Mouse (Mus musculus) limb, embryonic 11.5 days (tissue): ENCODE measurements around the gene Frrs1. TPM values are rescaled to one million over a fixed set of nuclear protein-coding genes. Genes with fewer than 3 reads are reported as not detected.

Experiments used
- ATAC-seq: fragments of 200-750 bp; cut with Nextera tagmentation; 2 replicates; pipeline ENCODE4 v1.8.0; 2017; ENCODE audit warnings: low read depth; ENCODE audit not compliant: insufficient number of reproducible peaks, low FRiP score, low TSS enrichment
- DNase-seq: peaks from one replicate; pipeline ENCODE4 v3.0.0-alpha.2; 2015; ENCODE audit warnings: low spot score
- H3K27ac ChIP-seq: fragments of 300-500 bp; sonication (generic); replicated peaks from 2 replicates; pipeline ENCODE4 v1.5.1; 2014; ENCODE audit warnings: low read depth, mild to moderate bottlenecking, low read length
- H3K27me3 ChIP-seq: fragments of 300-500 bp; sonication (generic); 2 replicates; pipeline ENCODE4 v1.6.1; 2014; ENCODE audit warnings: mild to moderate bottlenecking, low read length, mixed read lengths; ENCODE audit not compliant: control insufficient read depth, insufficient read depth
- H3K36me3 ChIP-seq: fragments of 300-500 bp; sonication (generic); 2 replicates; pipeline ENCODE4 v1.6.1; 2014; ENCODE audit warnings: mild to moderate bottlenecking, low read length, moderate library complexity, mixed read lengths; ENCODE audit not compliant: control insufficient read depth, insufficient read depth
- H3K4me1 ChIP-seq: fragments of 300-500 bp; sonication (generic); 2 replicates; pipeline ENCODE4 v1.6.1; 2014; ENCODE audit warnings: low read length, mixed read lengths; ENCODE audit not compliant: control insufficient read depth, insufficient read depth
- H3K4me2 ChIP-seq: fragments of 300-500 bp; sonication (generic); 2 replicates; pipeline ENCODE4 v1.6.1; 2014; ENCODE audit warnings: low read depth, mild to moderate bottlenecking, moderate library complexity; ENCODE audit not compliant: severe bottlenecking
- H3K4me3 ChIP-seq: fragments of 300-500 bp; sonication (generic); 2 replicates; pipeline ENCODE4 v1.5.1; 2014; ENCODE audit warnings: low read depth, low read length
- H3K9ac ChIP-seq: fragments of 300-500 bp; sonication (generic); 2 replicates; pipeline ENCODE4 v1.6.1; 2014; ENCODE audit warnings: mild to moderate bottlenecking, low read length
- H3K9me3 ChIP-seq: fragments of 300-500 bp; sonication (generic); 2 replicates; pipeline ENCODE4 v1.6.1; 2016; ENCODE audit warnings: low read length; ENCODE audit not compliant: control insufficient read depth
- WGBS: fragments of 180-500 bp; shearing (Covaris S2); extraction: QIAGEN DNeasy Blood & Tissue Kit; methylation state at CpG from one replicate; pipeline ENCODE4 v1.1.7; 2014; 5-methylcytosine and 5-hydroxymethylcytosine counted together
- polyA plus RNA-seq: library from polyadenylated mRNA; unstranded; fragments of >200 nt; fragmentation: Nextera tagmentation; extraction: Ambion mirVana; gene quantifications from 2 replicates; pipeline ENCODE4 v1.2.1, GENCODE M21; 2014

Gene Frrs1
- polyA plus RNA-seq, 1 experiment from 2014 or later = 10.7 TPM

GRCm38 (mm10) chr3:116904158-116904557 lies 44.9 kb downstream of the Frrs1 start:
- WGBS = 27% methylated on average over 6 of the region's 6 CpGs
- Histone ChIP-seq H3K4me3 (no peak overlapping the region), H3K4me2 (no peak overlapping the region), H3K27me3 (no peaks in the 10 kb centered on the region), H3K9ac (no peak overlapping the region), H3K36me3 (no peaks in the 10 kb centered on the region), H3K27ac (no peak overlapping the region), H3K9me3 (no peaks in the 10 kb centered on the region), H3K4me1 (no peaks in the 10 kb centered on the region)
- DNase-seq = peak; percentile 74
- ATAC-seq = no peak

- no peak for ATAC-seq
- Histone ChIP-seq H3K9me3 (no peaks in the 10 kb centered on the region), H3K4me2 (no peak overlapping the region), H3K4me3 (no peak overlapping the region), H3K27me3 (no peaks in the 10 kb centered on the region), H3K9ac (no peak overlapping the region), H3K36me3 (no peaks in the 10 kb centered on the region), H3K27ac (no peak overlapping the region), H3K4me1 (no peaks in the 10 kb centered on the region)
- no peak for DNase-seq
- 83% methylated on average over 16 of the region's 16 CpGs for WGBS
Measured at GRCm38 (mm10) chr3:116905898-116906297, 46.6 kb downstream of the Frrs1 start.

DNA sequence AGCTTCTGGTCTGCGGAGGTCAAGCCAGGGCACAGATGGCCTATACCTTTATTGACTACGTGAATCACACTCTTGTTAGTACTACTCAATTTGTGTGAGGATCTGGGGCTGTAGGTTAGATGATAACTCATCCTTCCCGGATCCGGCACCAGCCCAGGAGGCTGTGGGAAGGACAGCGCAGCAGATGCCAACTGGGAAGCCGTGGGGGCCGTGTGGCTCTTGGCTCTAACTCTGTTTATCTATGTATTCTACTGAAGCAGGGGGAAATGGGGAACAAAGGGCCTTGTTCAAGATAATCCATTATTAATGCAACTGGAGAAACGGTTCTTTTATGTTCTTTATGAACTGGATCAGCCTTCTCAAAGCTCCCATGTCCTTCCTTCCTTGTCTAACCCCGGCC lies 47.3 kb downstream of the Frrs1 start:
- 88% methylated on average over 9 of the region's 9 CpGs for WGBS
- H3K27ac ChIP-seq = no peak overlapping the region

GRCm38 (mm10) chr3:116914374-116914773 lies 55.1 kb downstream of the Frrs1 start:
- Histone ChIP-seq H3K9ac (no peak overlapping the region), H3K4me3 (no peak overlapping the region), H3K9me3 (no peaks in the 10 kb centered on the region), H3K36me3 (no peaks in the 10 kb centered on the region), H3K4me1 (no peaks in the 10 kb centered on the region), H3K27ac (no peak overlapping the region), H3K4me2 (no peak overlapping the region), H3K27me3 (no peaks in the 10 kb centered on the region)
- no peak for DNase-seq
- no peak for ATAC-seq
- 81% methylated on average over 6 of the region's 6 CpGs for WGBS

More for the DNA sequence above, 47.3 kb downstream of the Frrs1 start:
- no peak for ATAC-seq
- no peak for DNase-seq
- no peak overlapping the region for H3K4me3 ChIP-seq
- no peak overlapping the region for H3K9ac ChIP-seq
- H3K9me3 ChIP-seq = no peaks in the 10 kb centered on the region
- no peaks in the 10 kb centered on the region for H3K27me3 ChIP-seq
- no peak overlapping the region for H3K4me2 ChIP-seq
- no peaks in the 10 kb centered on the region for H3K36me3 ChIP-seq
- H3K4me1 ChIP-seq = no peaks in the 10 kb centered on the region

DNA sequence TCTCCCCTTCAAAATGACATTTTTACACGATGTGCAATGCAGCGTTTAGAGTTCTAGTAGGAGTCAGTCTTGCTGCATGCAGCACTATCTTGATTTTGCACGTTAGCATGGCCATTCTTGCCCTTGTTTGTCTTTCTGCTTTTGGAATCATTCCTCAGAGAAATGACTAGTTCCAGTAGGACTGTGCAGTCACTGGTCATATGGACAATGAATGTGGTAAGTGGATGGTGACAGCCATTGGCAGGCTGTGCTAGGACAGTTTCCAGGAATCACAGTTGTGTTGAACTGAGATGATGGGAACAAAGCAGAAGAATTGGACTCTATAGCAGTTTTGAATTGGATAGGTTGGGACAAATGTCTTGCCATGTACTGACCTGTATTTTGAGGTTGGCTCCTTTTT lies 55.7 kb downstream of the Frrs1 start:
- Histone ChIP-seq H3K27ac (no peak overlapping the region), H3K4me3 (no peak overlapping the region), H3K9me3 (no peaks in the 10 kb centered on the region), H3K4me2 (no peak overlapping the region), H3K4me1 (no peaks in the 10 kb centered on the region), H3K27me3 (no peaks in the 10 kb centered on the region), H3K36me3 (no peaks in the 10 kb centered on the region), H3K9ac (no peak overlapping the region)
- DNase-seq (no peak), ATAC-seq (no peak)
- whole genome bisulfite sequencing = 82% methylated on average over 3 of the region's 3 CpGs

- H3K9ac ChIP-seq = no peak overlapping the region
- DNase-seq (no peak), ATAC-seq (no peak)
- H3K4me2 ChIP-seq = no peak overlapping the region
- 92% methylated on average over 4 of the region's 4 CpGs for WGBS
- H3K27ac ChIP-seq = no peak overlapping the region
- no peak overlapping the region for H3K4me3 ChIP-seq
- H3K27me3 ChIP-seq = no peaks in the 10 kb centered on the region
- no peaks in the 10 kb centered on the region for H3K36me3 ChIP-seq
- no peaks in the 10 kb centered on the region for H3K4me1 ChIP-seq
- H3K9me3 ChIP-seq = no peaks in the 10 kb centered on the region
Measured at GRCm38 (mm10) chr3:116917016-116917415, 57.8 kb downstream of the Frrs1 start.

- H3K9ac ChIP-seq = no peak overlapping the region
- no peak overlapping the region for H3K27ac ChIP-seq
- no peak overlapping the region for H3K4me2 ChIP-seq
- no peaks in the 10 kb centered on the region for H3K27me3 ChIP-seq
- no peaks in the 10 kb centered on the region for H3K9me3 ChIP-seq
- H3K4me1 ChIP-seq = no peaks in the 10 kb centered on the region
- ATAC-seq = no peak
- H3K36me3 ChIP-seq = no peaks in the 10 kb centered on the region
- 83% methylated on average over 3 of the region's 3 CpGs for WGBS
- no peak for DNase-seq
- H3K4me3 ChIP-seq = no peak overlapping the region
Measured at GRCm38 (mm10) chr3:116921535-116921934, 62.3 kb downstream of the Frrs1 start.

GRCm38 (mm10) chr3:116923042-116923441 lies 63.8 kb downstream of the Frrs1 start:
- H3K4me2 ChIP-seq = no peak overlapping the region
- no peaks in the 10 kb centered on the region for H3K9me3 ChIP-seq
- no peaks in the 10 kb centered on the region for H3K36me3 ChIP-seq
- H3K27me3 ChIP-seq = no peaks in the 10 kb centered on the region
- ATAC-seq (no peak), DNase-seq (no peak)
- no peak overlapping the region for H3K9ac ChIP-seq
- no peak overlapping the region for H3K4me3 ChIP-seq
- H3K27ac ChIP-seq = no peak overlapping the region
- no peaks in the 10 kb centered on the region for H3K4me1 ChIP-seq
- 30% methylated on average over 12 of the region's 12 CpGs for WGBS

DNA sequence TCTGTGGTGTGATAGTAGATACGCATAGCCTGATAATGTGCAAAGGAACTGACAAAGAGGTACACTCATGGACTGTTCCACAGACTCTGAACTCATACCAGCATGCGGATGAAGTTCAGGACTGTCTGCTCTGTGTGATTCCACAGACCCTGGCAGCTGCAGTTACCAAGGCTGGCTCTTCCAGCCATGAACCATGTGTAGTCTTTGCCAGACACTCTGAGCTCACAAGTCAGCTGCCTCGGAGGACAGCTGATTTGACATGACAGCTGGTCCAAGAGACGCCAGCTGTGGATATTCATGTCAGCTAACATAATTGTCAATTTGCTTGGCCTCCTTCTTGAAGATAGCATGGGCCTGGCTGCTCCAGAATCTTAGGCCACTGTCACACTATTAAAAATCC lies 69.7 kb downstream of the Frrs1 start:
- Histone ChIP-seq H3K27ac (no peak overlapping the region), H3K4me1 (no peaks in the 10 kb centered on the region), H3K4me2 (no peak overlapping the region), H3K4me3 (no peak overlapping the region), H3K36me3 (no peaks in the 10 kb centered on the region), H3K9me3 (no peaks in the 10 kb centered on the region), H3K9ac (no peak overlapping the region), H3K27me3 (no peaks in the 10 kb centered on the region)
- DNase-seq (no peak), ATAC-seq (no peak)
- WGBS = 85% methylated on average over 4 of the region's 4 CpGs
